Mouse (Mus musculus) olfactory bulb, adult 2 months (tissue): ENCODE data around the gene Adora1. TPM values are rescaled to one million over a fixed set of nuclear protein-coding genes. Genes with fewer than 3 reads are reported as not detected.
A peak's percentile ranks its signal among the peaks of the same experiment; 100 is the strongest.

Experiments
- H3K27ac ChIP-seq: fragments of 200-500 bp; 2 replicates; pipeline ENCODE4 v1.5.1; 2012; ENCODE audit warnings: low read depth, low read length; ENCODE audit not compliant: insufficient read depth
- H3K4me1 ChIP-seq: fragments of 200-500 bp; 2 replicates; pipeline ENCODE4 v1.6.1; 2012; ENCODE audit warnings: low read length; ENCODE audit not compliant: control insufficient read depth, insufficient read depth
- H3K4me3 ChIP-seq: fragments of 200-500 bp; 2 replicates; pipeline ENCODE4 v1.5.1; 2012; ENCODE audit warnings: mild to moderate bottlenecking, low read depth, low read length, moderate library complexity; ENCODE audit not compliant: insufficient read depth
- CTCF ChIP-seq: fragments of 200-500 bp; IDR thresholded peaks from 2 replicates; pipeline ENCODE4 v1.5.1; 2012; ENCODE audit warnings: low read depth, mild to moderate bottlenecking, low read length, moderate library complexity; ENCODE audit not compliant: insufficient read depth
- POLR2A ChIP-seq: fragments of 200-500 bp; IDR thresholded peaks from 2 replicates; pipeline ENCODE4 v1.6.1; 2012; ENCODE audit warnings: mild to moderate bottlenecking, low read depth, low read length, moderate library complexity; ENCODE audit not compliant: insufficient read depth
- WGBS: fragments of 180-500 bp; shearing (Covaris S2); methylation state at CpG from one replicate; pipeline ENCODE4 v1.1.7; 2018; 5-methylcytosine and 5-hydroxymethylcytosine counted together
- polyA plus RNA-seq: library from polyadenylated mRNA; stranded (reverse); fragments of >200 nt; gene quantifications from 2 replicates; pipeline ENCODE4 v1.2.4, GENCODE M21; 2012; ENCODE audit warnings: low replicate concordance; ENCODE audit not compliant: missing spikeins, insufficient read depth, insufficient read length

Adora1 gene
- polyA plus RNA-seq, 1 experiment: not detected

GRCm38 (mm10) chr1:134211631-134212030 is 23.6 kb downstream of the Adora1 start:
- 43% methylated on average over 2 of the region's 2 CpGs for WGBS
- TF ChIP-seq POLR2A: no peak
- TF ChIP-seq CTCF: no peak
- H3K27ac ChIP-seq: no peak overlapping the region
- peaks cover 34% of the 10 kb centered on the region for H3K4me1 ChIP-seq
- no peak overlapping the region for H3K4me3 ChIP-seq

GRCm38 (mm10) chr1:134211043-134211442 is 24.2 kb downstream of the Adora1 start:
- 85% methylated on average over 6 of the region's 6 CpGs for WGBS
- Histone ChIP-seq H3K27ac (no peak overlapping the region), H3K4me1 (peaks cover 36% of the 10 kb centered on the region), H3K4me3 (no peak overlapping the region)
- TF ChIP-seq POLR2A (no peak), CTCF (no peak)

- no peak overlapping the region for H3K27ac ChIP-seq
- peaks cover 37% of the 10 kb centered on the region for H3K4me1 ChIP-seq
- TF ChIP-seq POLR2A: no peak
- no peak for TF ChIP-seq CTCF
- H3K4me3 ChIP-seq: no peak overlapping the region
- WGBS: 84% methylated on average over 6 of the region's 6 CpGs
Observed at GRCm38 (mm10) chr1:134210179-134210755, 25.0 kb downstream of the Adora1 start.

- 36% methylated on average over 5 of the region's 5 CpGs for WGBS
- Histone ChIP-seq H3K4me1 (peaks cover 33% of the 10 kb centered on the region), H3K4me3 (no peak overlapping the region), H3K27ac (no peak overlapping the region)
- no peak for TF ChIP-seq CTCF
- no peak for TF ChIP-seq POLR2A
Observed at GRCm38 (mm10) chr1:134206085-134206484, 29.1 kb downstream of the Adora1 start.

GRCm38 (mm10) chr1:134205296-134206018 is 29.8 kb downstream of the Adora1 start:
- no peak overlapping the region for H3K4me3 ChIP-seq
- TF ChIP-seq CTCF (no peak), POLR2A (no peak)
- H3K4me1 ChIP-seq: peaks cover 34% of the 10 kb centered on the region
- no peak overlapping the region for H3K27ac ChIP-seq
- WGBS: 50% methylated on average over 9 of the region's 9 CpGs

- H3K4me1 ChIP-seq: peaks cover 41% of the 10 kb centered on the region
- no peak overlapping the region for H3K27ac ChIP-seq
- 88% methylated on average over 13 of the region's 13 CpGs for WGBS
- TF ChIP-seq POLR2A (no peak), CTCF (no peak)
- H3K4me3 ChIP-seq: no peak overlapping the region
Observed at GRCm38 (mm10) chr1:134204230-134204629, 31.0 kb downstream of the Adora1 start.

GRCm38 (mm10) chr1:134201751-134202420 is 33.3 kb downstream of the Adora1 start:
- TF ChIP-seq CTCF: peak; percentile 39
- TF ChIP-seq POLR2A: no peak
- peaks cover 54% of the 10 kb centered on the region for H3K4me1 ChIP-seq
- no peak overlapping the region for H3K27ac ChIP-seq
- 61% methylated on average over 3 of the region's 3 CpGs for WGBS
- H3K4me3 ChIP-seq: no peak overlapping the region

- Histone ChIP-seq H3K4me1 (peaks cover 58% of the 10 kb centered on the region), H3K4me3 (no peak overlapping the region), H3K27ac (no peak overlapping the region)
- TF ChIP-seq CTCF (no peak), POLR2A (no peak)
- WGBS: 74% methylated on average over 6 of the region's 6 CpGs
Observed at GRCm38 (mm10) chr1:134200998-134201686, 34.1 kb downstream of the Adora1 start.
